Comparison of ENCODE assay signal across 9 mouse cellular contexts in the genomic region with DNA sequence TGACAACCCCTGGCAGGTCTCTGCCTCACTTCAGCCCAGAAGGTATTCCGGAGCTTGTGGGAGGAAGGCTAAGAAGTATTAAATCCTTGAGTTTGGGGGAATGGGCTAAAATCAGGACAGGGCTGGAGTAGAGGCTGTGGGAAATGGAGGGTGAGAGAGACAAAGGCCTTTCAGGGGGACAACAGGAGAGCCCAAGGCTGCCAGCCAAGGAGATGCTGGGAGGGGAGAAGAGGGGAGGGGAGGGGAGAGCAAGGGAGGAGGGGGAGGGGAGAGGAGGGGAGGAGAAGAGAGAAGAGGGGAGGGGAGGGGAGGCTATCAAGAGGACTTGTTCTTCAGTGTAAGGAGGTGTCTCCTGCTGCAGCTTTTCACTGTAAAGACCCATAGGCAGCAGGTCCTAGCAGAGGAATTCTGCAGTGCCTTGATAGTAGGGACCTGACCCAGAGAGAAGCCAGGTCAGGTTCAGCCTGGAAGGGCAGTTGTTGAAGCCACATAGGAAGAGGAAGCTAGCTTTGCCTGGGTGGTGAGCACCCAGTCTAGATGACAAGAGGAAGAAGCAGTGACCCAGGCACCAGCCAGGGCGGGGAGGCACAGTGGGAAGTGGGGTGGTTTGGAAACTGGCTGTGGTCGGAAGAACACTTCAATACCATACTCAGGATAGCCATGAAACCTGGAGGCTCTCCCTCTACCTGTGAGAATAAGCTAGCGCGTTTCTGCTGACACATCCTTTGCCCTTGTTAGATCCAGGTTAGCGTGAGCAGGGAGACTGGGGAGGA. TPM values are rescaled to one million over a fixed set of nuclear protein-coding genes. Genes with fewer than 3 reads are reported as not detected.
DNase-seq lines count a peak whose midpoint lies in the region; ATAC-seq and TF ChIP-seq lines count a peak whose summit lies in the region.
"Had no signal": no experiment of that assay in that cellular context is flagged by ENCODE, and none has a peak within 500 bp of the region (broad histone marks: within the 10 kb centered on the region; RNA-seq: fewer than 3 reads in every experiment).

No protein-coding gene starts in this region.

- peaks cover 9% of the 10 kb centered on the region; the same call in 1 of the 2 replicates for H3K36me3 ChIP-seq in limb, embryonic 10.5 days

- WGBS in lung, adult 2 months = 40% methylated on average over 6 of the region's 6 CpGs
- WGBS in limb, embryonic 10.5 days = 77% methylated on average over 6 of the region's 6 CpGs
- WGBS in cerebellum, adult 2 months = 81% methylated on average over 6 of the region's 6 CpGs

- peak; percentile 78 for ATAC-seq in common myeloid progenitor, adult 5-6 weeks (replicated peaks; ENCODE audit: low read depth, poor library complexity, severe bottlenecking)

- TF ChIP-seq CTCF in lung, adult 2 months (IDR thresholded peaks at IDR 0.05; ENCODE audit: insufficient read depth, low read length) = no peak
- TF ChIP-seq CTCF in cerebellum, adult 2 months (IDR thresholded peaks at IDR 0.05; ENCODE audit: borderline replicate concordance, insufficient read depth, low read depth, low read length) = no peak

- DNase-seq in lung, postnatal 36 days = peak; percentile 66
- no peak for DNase-seq in lung, adult 2 months
- DNase-seq in limb, embryonic 10.5 days (ENCODE audit: low spot score) = no peak
- DNase-seq in spleen, postnatal 4 days (ENCODE audit: low spot score in 2 of 2) = peak; percentile 62 to 78
- no peak for DNase-seq in cerebellum, adult 2 months
- DNase-seq in kidney, adult 11 months = no peak
- DNase-seq in kidney, postnatal 4 days = no peak
- DNase-seq: lung, postnatal 14 days had no signal

- peaks cover 38% of the 10 kb centered on the region for H3K4me1 ChIP-seq in lung, adult 2 months (ENCODE audit: control insufficient read depth, insufficient read depth, low read length)
- peaks cover 39% of the 10 kb centered on the region for H3K4me1 ChIP-seq in limb, embryonic 10.5 days
- peaks cover 43% of the 10 kb centered on the region for H3K4me1 ChIP-seq in cerebellum, adult 2 months (ENCODE audit: control insufficient read depth, insufficient read depth, low read length)

- TF ChIP-seq POLR2A in lung, adult 2 months (IDR thresholded peaks at IDR 0.05; ENCODE audit: borderline replicate concordance, extremely low read depth, low read depth, low read length) = no peak
- TF ChIP-seq POLR2A in cerebellum, adult 2 months (IDR thresholded peaks at IDR 0.05; ENCODE audit: borderline replicate concordance, insufficient read depth, low read length) = no peak

- H3K9me3 ChIP-seq in limb, embryonic 10.5 days (replicated peaks) = no peaks in the 10 kb centered on the region

- H3K27me3 ChIP-seq in limb, embryonic 10.5 days (ENCODE audit: low read depth, poor library complexity, severe bottlenecking) = 0 out of 2 replicates have a peak, but pooled peaks cover under 1% of the 10 kb centered on the region
- H3K27me3 ChIP-seq in cerebellum, adult 2 months (ENCODE audit: control insufficient read depth, insufficient read depth, low read length) = no peaks in the 10 kb centered on the region

- no peak overlapping the region for H3K4me3 ChIP-seq in lung, adult 2 months (replicated peaks; ENCODE audit: extremely low read depth, low read depth, low read length)
- no peak overlapping the region for H3K4me3 ChIP-seq in limb, embryonic 10.5 days
- H3K4me3 ChIP-seq in cerebellum, adult 2 months (replicated peaks; ENCODE audit: insufficient read depth, low read depth, low read length) = no peak overlapping the region

- H3K27ac ChIP-seq in limb, embryonic 10.5 days = 0 out of 2 replicates have a peak overlapping the region, but pooled peaks have one; percentile 27
- no peak overlapping the region for H3K27ac ChIP-seq in cerebellum, adult 2 months (ENCODE audit: insufficient read depth, low read length)

RNA-seq across cellular contexts. Expression of a gene that starts 7.0 kb away (rescaled TPM):
- polyA plus RNA-seq in lung, adult 2 months (2012; rRNA removed) = 150 and 153 TPM in 2 replicates
- total RNA-seq in common myeloid progenitor, adult 5-6 weeks (2017) = 59.1 and 60.7 TPM in 2 replicates
- 11.1 and 11.6 TPM in 2 replicates for polyA plus RNA-seq in limb, embryonic 10.5 days (2016; fragmentation: Nextera tagmentation; extraction: Ambion mirVana)
- polyA plus RNA-seq in cerebellum, adult 2 months (2012; rRNA removed) = 21.9 and 24.4 TPM in 2 replicates

Comparison
In these comparisons a context has a peak if more than half of its experiments do, and no peak if none do; other contexts are left out.
1. DNase-seq: peak in lung, postnatal 36 days (single experiment) and spleen, postnatal 4 days (2 of 2); none in lung, adult 2 months (single experiment), limb, embryonic 10.5 days (single experiment), cerebellum, adult 2 months (0 of 2), kidney, adult 11 months (single experiment) and kidney, postnatal 4 days (0 of 2).